Mouse (Mus musculus) heart, postnatal 36 days (tissue): ENCODE measurements around the gene Agtrap. TPM values are rescaled to one million over a fixed set of nuclear protein-coding genes. Genes with fewer than 3 reads are reported as not detected.

Source experiments
- DNase-seq, 2 experiments: peaks; one replicate each; pipeline ENCODE4 v3.0.0; 2021 to 2022
- intact Hi-C: fragments of 180-260 bp; cut with DNase I; formaldehyde crosslinking; loops from one replicate; pipeline ENCODE4 v1.15.1; 2025
- total RNA-seq, 2 experiments: library from RNA; stranded (reverse); gene quantifications; 2 replicates each; pipeline ENCODE4 v1.2.3; 2021

Gene Agtrap
- total RNA-seq, 2 experiments from 2014 or later = 45.1 to 49.3 TPM

DNA sequence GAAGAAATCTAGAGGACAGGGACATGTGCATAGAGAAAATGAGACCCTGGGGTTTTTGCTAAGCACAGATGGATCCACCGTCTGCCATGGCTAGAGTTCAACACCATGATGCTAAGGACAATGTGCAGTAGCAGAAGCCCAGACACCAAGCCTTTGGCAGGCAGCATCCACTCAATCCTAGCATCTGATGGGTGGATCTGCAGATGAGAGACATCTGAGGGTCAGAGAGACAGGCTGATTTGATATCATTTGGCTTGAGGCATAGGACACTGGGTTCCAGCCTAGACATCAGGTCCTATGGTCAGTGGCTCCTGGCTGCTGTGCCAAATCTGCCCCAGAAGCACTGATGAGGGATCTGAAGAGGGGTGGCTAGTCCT is 7.2 kb downstream of the Agtrap start:
- no peak for DNase-seq
- intact Hi-C loops = loop anchor here (2.0 kb wide), 1 partner anchor 40 kb away; no protein-coding TSS in a partner anchor

DNA sequence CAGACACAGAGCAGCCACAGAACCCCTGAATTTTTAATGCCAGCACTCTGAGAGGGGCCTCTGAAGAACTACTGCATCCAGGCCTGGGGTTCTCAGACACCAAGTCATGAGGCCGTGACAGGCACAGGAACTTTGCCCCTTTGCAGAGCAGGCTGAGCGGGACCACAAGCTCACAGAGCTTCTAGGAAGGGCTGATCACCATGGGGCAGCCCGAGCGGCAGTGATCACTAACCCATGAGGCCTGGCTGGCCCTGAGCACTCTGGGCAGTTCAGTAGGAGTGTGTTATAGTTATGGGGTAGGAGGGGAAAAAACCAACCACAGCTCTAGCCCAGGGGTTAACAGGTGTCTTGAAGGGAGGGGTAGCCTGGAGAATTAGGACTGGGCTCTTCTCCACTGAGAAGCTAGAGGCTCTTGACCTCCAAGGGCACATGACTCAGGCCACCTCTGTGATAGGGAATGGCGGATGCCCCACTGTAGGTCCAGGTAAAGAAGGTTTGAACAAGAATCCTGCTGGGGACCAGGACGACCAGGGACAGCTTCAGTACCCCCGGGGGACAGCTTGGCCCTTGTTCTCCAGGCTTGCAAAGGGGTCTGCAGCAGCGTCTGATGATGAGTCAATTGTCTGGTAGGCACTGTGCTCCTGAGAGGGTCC is 7.8 kb downstream of the Agtrap start:
- DNase-seq = no peak
- intact Hi-C loops = loop anchor here (2.0 kb wide), 1 partner anchor 39 kb away; no protein-coding TSS in a partner anchor

DNA sequence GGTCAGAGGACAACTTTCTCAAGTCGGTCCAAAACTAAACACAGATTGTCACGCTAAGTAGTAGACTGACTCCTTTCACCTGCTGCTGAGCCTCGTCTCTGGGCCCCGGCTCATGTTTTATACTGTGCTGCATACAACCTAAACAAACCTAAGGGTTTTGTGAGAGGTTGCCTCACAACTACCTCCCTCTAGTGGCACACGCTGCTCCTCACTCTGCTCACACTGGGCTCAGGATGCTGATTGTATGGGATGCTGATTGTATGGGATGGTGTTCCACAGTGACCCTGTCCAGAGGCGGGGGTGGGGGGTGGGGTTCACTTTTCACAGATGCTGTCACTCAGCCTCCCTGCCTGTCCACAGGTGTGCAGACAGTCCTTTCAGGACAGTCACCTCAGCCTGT is 8.6 kb downstream of the Agtrap start:
- intact Hi-C loops = no loop called here
- no peak for DNase-seq

DNA sequence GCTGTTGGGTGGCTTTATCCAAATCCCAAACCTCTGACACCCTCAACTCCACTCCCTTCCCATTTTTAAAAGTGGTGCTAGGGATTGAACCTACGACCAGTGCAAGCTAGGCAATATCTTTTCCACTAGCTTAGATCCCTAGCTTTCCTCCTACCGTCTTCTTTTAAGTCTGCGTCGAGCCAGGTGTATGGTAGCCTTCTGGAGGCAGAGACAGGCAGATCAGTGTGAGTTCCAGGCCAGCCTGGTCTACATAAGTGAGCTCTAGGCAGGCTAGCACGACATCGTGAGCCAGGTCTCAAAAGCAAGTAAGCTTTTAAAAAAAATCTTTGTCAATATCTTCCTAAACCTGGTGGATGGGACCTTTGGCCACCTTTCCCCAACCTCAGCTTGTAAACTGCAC is 11.9 kb downstream of the Agtrap start:
- DNase-seq = no peak
- intact Hi-C loops = loop anchor here (2.0 kb wide), 1 partner anchor 39 kb away; no protein-coding TSS in a partner anchor

DNA sequence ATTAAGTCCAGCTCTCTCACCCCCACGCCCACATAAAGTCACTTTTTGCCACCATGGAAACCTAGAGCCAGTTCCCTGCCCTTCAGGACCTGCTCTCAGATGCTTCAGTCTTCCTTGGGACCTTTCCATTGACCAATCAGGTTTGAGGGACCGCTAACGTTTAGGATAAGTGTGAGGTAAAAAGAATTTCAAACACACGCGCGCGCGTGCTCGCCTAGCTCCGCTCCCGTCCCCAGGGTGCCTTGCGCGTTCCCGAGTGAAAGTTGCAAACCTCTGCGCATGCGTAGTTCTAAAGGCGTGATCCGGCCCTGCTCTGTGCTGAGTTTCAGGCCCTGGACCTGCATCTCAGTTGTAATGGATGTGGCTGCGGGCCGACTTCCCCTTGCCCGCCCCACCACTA is 12.6 kb downstream of the Agtrap start:
- intact Hi-C loops = loop anchor here (2.0 kb wide), 1 partner anchor 40 kb away; no protein-coding TSS in a partner anchor

DNA sequence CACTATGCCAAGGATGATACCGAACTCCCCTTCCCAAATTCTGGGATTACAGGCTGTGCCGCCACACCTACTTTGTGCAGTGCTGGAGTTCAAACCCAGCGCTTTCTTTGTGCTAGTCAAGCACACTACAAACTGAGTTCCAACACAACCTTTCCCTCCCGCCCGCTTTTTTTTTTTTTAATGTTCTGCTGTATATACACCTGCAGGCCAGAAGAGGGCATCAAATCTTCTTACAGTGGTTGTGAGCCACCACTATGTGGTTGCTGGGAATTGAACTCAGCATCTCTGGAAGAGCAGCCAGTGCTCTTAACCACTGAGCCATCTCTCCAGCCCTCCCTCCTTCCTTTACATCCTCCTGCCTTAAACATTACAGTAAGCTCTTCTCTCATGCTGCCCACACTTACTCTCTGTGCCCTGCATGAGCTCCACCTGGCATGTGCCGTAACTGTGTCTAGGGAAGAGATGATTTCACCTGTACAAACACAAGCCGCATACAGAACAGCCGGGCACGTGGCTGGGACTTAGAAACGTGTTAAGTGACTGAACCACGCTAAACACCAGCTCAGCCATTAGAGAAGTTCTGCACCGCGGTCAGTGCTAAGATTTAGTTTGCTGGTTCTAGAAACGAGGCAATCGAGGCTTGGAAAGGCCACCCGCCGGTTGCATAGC is 13.2 kb downstream of the Agtrap start:
- no peak for DNase-seq
- intact Hi-C loops = loop anchor here (2.0 kb wide), 1 partner anchor 40 kb away; no protein-coding TSS in a partner anchor

More for the DNA sequence above, 12.6 kb downstream of the Agtrap start:
- DNase-seq = peak; percentile 75 to 78

DNA sequence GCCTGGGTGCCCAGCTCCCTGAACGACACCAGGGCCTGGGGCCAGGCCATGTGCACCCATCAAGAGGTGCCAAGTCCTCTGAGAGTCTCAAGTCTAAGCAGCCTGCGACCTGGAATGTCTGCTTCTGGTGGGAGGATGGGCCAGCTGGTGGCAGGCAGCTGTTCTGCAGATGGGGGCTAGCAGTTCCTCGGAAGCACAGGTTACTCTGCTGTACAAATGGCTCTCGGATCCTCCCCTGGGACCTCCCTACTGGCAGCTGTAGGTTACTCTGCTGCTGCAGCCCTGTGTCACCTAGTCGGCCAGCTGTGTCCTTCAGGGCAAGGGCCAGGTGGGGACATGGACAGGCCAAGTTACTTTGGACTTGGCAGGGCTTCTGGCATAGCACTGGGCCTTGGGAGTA is 16.3 kb downstream of the Agtrap start:
- DNase-seq = peak in 1 of 2 experiments; percentile 33
- intact Hi-C loops = no loop called here

DNA sequence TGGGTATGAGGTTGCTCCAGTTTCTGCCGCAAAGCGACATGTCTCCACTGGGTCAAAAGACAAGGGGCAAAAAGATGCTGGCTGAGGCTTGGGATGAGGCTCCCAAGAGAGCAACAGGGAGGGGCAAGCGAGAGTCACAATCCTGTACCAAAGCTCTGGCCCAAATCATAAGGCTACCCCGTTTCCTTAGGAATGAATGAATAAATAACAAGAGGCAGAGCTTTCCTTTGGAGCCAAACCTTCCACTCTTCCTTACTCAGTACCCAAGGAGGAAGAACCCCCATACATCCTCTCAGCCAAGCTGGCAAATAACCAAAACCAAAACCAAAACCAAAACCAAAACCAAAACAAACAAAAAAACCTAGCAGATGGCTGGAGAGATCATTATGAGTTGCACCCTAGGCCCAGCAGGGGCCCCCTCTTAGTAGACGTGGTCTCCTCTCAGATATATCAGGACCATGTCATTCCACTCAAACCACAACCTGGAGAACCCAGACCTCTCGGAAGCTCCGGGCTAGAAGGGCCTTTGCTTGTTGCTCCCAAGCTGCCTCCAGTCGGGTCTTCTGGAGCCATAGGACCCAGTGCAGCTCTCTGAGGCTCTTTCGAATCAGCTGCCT is 18.1 kb downstream of the Agtrap start:
- DNase-seq = no peak
- intact Hi-C loops = no loop called here

DNA sequence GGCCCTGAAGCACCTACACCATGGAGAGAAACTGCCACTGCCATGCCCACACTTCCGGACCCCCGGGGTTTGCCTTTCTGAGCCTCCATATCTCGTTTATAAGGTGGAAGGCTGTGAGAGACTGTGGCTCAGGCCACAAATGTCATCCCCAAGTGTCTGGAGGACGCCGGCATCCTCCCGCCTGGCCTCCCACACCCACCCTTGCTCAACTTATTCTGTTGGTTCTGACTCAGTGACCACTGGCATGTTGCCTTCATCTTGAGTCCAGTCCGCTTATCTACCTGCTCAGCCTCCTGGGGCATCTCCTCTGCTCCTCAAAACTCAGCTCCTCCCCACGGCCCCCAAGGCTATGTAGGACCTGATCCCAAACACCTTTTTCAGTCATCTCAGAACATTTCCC is 20.5 kb downstream of the Agtrap start:
- DNase-seq = no peak
- intact Hi-C loops = no loop called here

DNA sequence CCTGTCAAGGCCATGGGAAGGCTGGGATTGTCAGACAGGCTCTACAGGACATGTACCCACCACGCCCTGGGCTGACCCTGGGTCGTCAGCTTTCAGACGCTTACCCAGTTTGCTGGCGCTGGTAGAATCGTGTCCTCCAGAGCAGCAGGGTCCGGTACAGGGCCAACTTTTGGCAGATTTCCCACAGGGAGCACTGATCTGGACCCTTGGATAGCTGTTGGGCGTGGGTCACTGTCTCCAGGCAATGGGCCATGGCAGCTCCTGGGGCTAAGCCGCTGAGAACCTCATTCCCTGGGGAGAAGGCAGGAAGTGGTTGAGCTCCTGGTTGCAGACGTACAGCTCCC is 21.5 kb downstream of the Agtrap start:
- peak; percentile 52 to 68 for DNase-seq
- intact Hi-C loops = no loop called here

DNA sequence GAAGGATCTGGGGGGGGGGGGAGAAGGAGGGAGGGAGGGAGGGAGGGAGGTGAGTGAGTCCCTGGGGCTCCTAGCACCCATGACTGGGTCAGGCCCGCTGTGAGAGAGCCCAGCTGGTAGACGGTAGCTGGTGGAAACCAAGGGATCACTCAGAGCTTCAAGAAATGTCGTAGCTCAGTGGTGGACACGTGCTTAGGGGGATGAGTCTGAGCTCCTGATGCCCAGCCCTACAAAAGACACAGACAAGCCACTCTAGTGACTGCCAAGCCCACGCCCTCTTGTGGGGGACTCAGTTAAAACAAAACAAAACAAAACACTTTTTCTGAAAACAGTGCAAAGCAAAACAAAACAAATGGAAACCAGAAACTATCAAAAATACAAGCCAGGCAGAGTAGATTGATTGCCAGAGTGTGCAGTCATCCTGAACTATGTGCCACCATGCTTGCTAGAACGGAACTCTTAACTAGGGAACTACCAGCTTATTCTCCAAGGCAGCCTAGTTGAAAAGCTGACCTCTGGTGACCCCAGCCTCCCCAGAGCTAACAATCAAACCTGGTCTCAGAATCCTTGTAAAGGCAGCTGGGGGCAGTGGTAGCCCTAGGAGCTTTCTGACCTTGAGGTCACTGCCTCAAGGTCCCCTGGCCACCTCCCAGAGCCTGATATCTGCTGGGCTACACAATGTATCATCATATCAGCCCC is 22.0 kb downstream of the Agtrap start:
- peak in 1 of 2 experiments; percentile 34 for DNase-seq
- intact Hi-C loops = no loop called here

DNA sequence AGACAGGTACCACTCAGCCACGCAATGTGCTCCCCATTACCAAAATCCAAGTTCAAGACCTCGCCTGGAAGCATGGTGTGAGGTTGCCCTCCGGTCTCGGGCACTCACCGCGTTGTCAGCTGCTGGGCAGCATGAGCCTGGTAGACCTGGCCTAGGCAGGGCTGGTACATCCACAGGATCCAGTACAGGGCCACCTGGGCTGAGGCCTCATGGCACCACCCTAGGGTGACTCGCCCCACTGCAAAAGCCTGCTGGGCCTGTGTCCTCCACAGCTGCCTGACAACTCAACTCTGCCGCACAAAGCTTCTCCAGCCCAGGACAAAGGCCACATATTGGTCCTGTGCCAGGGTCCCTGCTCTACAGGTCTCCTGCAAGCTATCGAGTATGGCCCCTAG is 26.7 kb downstream of the Agtrap start:
- no peak for DNase-seq
- intact Hi-C loops = loop anchor here (2.0 kb wide), 1 partner anchor 108 kb away; no protein-coding TSS in a partner anchor

DNA sequence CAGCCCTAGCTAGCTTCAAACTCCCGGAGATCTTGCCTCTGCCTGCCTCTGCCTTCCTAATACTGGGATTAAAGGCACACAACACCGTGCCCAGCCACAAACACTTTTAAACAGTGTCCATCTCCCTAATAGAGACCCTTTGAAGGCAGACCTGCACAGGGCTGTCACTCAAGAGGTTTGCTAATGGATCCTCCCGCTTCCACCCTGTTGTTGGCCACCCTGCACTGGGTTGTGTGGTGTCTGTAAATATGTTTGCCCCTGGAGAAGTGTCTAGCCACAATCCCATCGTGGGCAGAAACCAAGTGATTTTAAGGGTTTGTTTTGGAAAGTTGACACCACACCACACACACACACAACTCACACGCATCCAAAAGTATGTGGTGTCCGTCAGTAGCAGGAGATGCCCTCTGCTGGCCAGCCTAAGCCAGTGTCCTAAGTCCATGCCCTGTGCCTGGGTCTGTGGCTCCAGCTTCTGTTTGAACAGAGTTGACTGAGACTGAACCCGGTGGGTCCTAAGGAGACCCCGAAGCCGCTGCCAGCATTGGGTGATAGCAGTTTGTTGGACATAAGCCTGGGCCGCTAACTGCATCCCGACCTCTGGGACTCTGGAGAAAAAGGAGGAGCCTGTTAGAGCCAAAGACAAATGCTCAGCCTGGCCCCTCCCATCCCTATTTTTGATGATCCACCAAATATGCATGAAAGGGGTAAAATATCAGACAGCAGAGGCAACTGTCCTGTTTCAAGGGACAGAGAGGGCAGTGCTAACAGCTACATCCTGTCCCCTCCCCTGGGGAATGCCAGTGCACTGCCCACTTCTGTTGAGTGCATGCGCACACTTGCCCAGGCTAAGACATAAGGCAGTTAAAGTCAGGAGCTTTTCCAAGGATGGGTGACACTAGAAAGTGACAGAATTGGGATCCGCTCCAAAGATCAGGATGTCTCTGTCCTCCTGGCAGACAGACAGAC is 27.4 kb downstream of the Agtrap start:
- intact Hi-C loops = loop anchor here (2.0 kb wide), 1 partner anchor 108 kb away; no protein-coding TSS in a partner anchor
- peak; percentile 39 to 48 for DNase-seq

DNA sequence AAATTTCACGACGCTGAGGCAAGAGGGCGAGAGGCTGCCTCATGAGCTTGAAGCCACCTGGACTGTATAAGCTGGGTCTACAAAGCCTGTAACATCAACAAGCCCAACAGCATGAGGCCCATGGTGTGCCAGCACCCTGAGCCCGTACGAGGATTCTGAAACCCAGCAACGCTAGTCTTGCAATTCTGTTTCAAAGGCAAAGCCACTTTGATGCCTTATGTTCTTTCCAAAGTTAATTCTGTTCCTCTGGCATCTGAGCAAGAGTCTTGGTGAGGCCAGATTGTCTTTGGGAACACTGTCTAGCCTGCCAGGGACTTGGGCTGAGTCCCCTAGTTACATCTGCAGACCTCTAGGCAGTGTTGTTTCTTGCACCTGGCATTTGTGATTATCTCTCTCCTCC is 28.8 kb downstream of the Agtrap start:
- no peak for DNase-seq
- intact Hi-C loops = no loop called here

DNA sequence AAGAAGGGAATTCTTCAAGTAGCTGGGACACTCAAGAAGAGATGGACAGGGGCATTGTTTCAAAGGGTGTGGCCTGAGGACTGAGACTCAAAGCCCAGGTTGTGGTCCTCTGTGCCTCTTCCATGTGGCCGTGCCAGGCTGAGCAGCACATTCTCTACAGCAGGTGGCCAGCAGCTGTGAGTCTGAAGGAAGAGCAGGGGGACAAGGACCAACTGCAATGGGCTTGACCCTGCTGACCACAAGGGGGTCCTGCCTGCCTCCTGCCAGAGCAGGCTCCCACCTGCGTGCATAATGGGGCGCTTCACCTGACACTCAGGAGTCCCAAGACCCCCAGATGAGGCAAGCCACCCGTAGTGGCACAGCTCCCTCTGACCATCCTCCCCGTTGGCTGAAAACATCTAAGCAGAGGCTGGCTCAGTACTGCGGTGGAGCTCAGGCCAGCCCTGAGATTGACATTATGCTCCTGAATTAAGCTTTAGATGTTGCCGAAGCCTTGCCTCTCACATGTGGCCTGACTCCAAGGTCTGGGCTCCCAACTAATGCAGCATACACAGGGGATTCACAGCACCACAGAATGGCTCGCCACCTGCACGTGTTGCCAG is 29.5 kb downstream of the Agtrap start:
- intact Hi-C loops = no loop called here
- no peak for DNase-seq

DNA sequence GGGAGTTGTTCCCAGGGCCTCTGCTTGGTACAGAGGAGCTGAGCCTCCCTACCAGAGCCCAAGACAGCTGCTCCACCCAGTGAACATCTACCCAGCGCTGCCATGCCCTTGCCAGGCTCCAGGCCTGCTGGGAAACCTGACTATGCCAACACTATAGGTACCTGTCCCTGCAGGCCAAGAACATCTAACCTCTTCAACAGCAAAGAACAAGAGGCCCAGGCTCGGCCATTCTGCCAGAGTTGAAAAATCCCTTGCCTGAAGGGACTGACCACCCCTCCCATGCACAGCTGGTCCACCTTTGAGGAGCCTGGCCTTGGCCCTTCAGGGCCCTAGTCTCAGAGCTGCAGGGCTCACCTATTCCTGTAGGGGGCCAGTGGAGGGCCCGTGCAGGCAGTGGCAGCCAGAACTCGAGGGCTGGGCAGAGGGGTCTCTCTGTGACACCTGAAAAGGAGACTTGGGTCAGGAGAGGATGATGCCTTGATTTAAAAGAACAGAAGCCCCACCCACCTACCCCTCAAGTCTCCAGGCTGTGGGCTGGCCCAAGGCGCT is 30.1 kb downstream of the Agtrap start:
- no peak for DNase-seq
- intact Hi-C loops = no loop called here

DNA sequence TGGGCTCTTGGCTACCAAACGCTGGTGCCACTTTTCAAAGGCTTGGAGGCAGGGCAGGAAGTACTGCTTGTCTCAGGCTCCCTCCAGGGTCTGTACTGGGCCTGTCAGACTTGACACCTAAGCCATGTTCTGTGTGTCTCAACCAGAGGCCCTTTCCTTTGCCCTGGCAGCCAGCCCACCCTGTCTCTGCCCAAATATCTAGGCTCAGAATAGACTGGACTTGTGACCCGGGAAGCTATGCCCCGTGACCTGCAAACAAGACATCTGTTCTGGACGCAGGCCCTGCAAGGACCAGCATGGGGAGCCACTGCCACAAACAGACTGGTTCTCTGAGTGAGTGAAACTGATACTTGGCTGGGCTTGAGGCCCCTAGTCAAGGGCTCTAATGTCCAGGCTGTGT is 31.0 kb downstream of the Agtrap start:
- peak; percentile 62 to 67 for DNase-seq
- intact Hi-C loops = no loop called here

DNA sequence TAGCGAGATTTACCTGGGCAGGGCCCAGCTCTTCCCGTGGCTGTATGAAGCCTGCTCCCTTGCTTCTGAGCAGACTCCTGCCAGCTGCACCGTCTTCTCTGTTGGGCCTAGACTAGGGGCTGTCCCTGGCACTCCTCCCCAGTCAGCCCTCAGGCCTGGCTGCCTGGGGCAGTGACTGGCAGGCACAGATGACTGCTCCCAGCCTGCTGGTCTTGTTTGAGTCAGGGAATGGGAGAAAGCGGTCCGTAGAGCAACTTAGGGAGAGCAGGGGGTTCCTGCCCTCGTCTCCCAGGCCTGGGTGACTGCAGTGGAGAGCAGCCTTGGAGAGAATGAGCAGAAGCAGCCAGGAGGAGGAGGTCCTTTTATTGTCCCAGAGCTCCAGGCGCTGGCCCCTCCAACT is 31.6 kb downstream of the Agtrap start:
- intact Hi-C loops = no loop called here
- peak in 1 of 2 experiments; percentile 23 for DNase-seq
